Mouse (Mus musculus) MEL (cell line): ENCODE measurements around the gene Mfsd2a.

Experiments used
- CTCF ChIP-seq, 3 experiments: IDR thresholded peaks in 2 of 3; conservative IDR thresholded peaks in 1 of 3; 2 replicates each; pipeline ENCODE4 v1.5.1; 2011 to 2012; ENCODE audit warnings: low read length in 3 of 3, low read depth in 2 of 3, mild to moderate bottlenecking in 2 of 3, improper control_type of control experiment in 1 of 3, inconsistent platforms in 1 of 3, mixed read lengths in 1 of 3, moderate library complexity in 1 of 3; ENCODE audit not compliant: control insufficient read depth in 1 of 3, insufficient read depth in 1 of 3, poor library complexity in 1 of 3, severe bottlenecking in 1 of 3
- E2F4 ChIP-seq: IDR thresholded peaks from 2 replicates; pipeline ENCODE4 v1.6.1; 2011; ENCODE audit warnings: low read depth, low read length, improper control_type of control experiment, borderline replicate concordance
- EP300 ChIP-seq, 2 experiments: IDR thresholded peaks; 2 replicates each; pipeline ENCODE4 v1.6.1; 2011; ENCODE audit warnings: improper control_type of control experiment in 2 of 2, low read length in 2 of 2, low read depth in 1 of 2, mild to moderate bottlenecking in 1 of 2
- GATA1 ChIP-seq: IDR thresholded peaks from 2 replicates; pipeline ENCODE4 v1.6.1; 2011; ENCODE audit warnings: low read depth, low read length, improper control_type of control experiment
- POLR2A ChIP-seq, 2 experiments: IDR thresholded peaks; 2 replicates each; pipeline ENCODE4 v1.6.1; 2011 to 2012; ENCODE audit warnings: low read length in 2 of 2, mild to moderate bottlenecking in 2 of 2, control low read depth in 1 of 2, improper control_type of control experiment in 1 of 2, low read depth in 1 of 2, moderate library complexity in 1 of 2; ENCODE audit not compliant: control insufficient read depth in 1 of 2, insufficient read depth in 1 of 2, poor library complexity in 1 of 2

DNA sequence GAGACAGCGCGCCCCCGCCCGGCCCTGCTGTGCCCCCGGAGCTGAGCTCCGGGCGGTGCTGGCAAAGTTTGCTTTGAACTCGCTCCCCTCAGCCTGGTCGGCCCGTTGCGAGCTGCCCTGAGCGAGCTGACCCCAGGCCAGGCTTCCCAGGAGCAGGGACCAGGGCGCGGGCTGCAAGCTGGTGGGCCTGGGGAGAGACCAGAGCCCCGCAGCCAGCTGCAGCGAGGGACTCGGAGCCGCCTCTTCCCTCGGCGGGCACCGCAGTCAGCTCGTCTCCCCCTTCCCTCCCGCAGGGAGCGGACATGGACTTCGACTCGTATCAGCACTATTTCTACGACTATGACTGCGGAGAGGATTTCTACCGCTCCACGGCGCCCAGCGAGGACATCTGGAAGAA, 35.2 kb upstream of the Mfsd2a start:
- TF ChIP-seq EP300 (IDR thresholded peaks at IDR 0.05; ENCODE audit: low read depth in 1 of 2, low read length in 2 of 2) (no peak), POLR2A (IDR thresholded peaks at IDR 0.05; ENCODE audit: control insufficient read depth in 1 of 2, insufficient read depth in 1 of 2, low read depth in 1 of 2, low read length in 2 of 2, poor library complexity in 1 of 2) (no peak), CTCF (IDR thresholded peaks at IDR 0.05 in 2 of 3, conservative IDR thresholded peaks at IDR 0.05 in 1 of 3; ENCODE audit: control insufficient read depth in 1 of 3, insufficient read depth in 1 of 3, low read depth in 2 of 3, low read length in 3 of 3, poor library complexity in 1 of 3, severe bottlenecking in 1 of 3) (no peak), GATA1 (no peak), E2F4 (no peak)
